Mouse (Mus musculus) lung, embryonic 14.5 days (tissue): ENCODE results near the gene Msi2. TPM values are rescaled to one million over a fixed set of nuclear protein-coding genes. Genes with fewer than 3 reads are reported as not detected.

Experiments
- ATAC-seq: fragments of 200-750 bp; cut with Nextera tagmentation; 2 replicates; pipeline ENCODE4 v1.8.0; 2017; ENCODE audit warnings: mild to moderate bottlenecking, moderate TSS enrichment, moderate library complexity; ENCODE audit not compliant: insufficient read depth
- DNase-seq: peaks from one replicate; pipeline ENCODE4 v3.0.0-alpha.2; 2015
- H3K27ac ChIP-seq: fragments of 300-500 bp; sonication (generic); 2 replicates; pipeline ENCODE4 v1.5.1; 2014; ENCODE audit warnings: low read depth, mild to moderate bottlenecking, moderate library complexity
- H3K27me3 ChIP-seq: fragments of 300-500 bp; sonication (generic); 2 replicates; pipeline ENCODE4 v1.6.1; 2014; ENCODE audit warnings: low read length, control low read depth; ENCODE audit not compliant: insufficient read depth
- H3K36me3 ChIP-seq: fragments of 300-500 bp; sonication (generic); 2 replicates; pipeline ENCODE4 v1.6.1; 2014; ENCODE audit warnings: control low read depth; ENCODE audit not compliant: insufficient read depth
- H3K4me1 ChIP-seq: fragments of 300-500 bp; sonication (generic); 2 replicates; pipeline ENCODE4 v1.6.1; 2014; ENCODE audit warnings: antibody characterized with exemption, control low read depth; ENCODE audit not compliant: insufficient read depth
- H3K4me2 ChIP-seq: fragments of 300-500 bp; sonication (generic); 2 replicates; pipeline ENCODE4 v1.6.1; 2014; ENCODE audit warnings: mild to moderate bottlenecking
- H3K4me3 ChIP-seq: fragments of 300-500 bp; sonication (generic); 2 replicates; pipeline ENCODE4 v1.5.1; 2014; ENCODE audit warnings: low read depth, low read length
- H3K9ac ChIP-seq: fragments of 300-500 bp; sonication (generic); 2 replicates; pipeline ENCODE4 v1.6.1; 2014
- H3K9me3 ChIP-seq: fragments of 300-500 bp; sonication (generic); 2 replicates; pipeline ENCODE4 v1.6.1; 2016; ENCODE audit warnings: low read depth, low read length, control low read depth
- CTCF ChIP-seq: IDR thresholded peaks from 2 replicates; pipeline ENCODE4 v1.5.1; 2016; ENCODE audit warnings: antibody characterized with exemption, low read depth
- WGBS: fragments of 180-500 bp; shearing (Covaris S2); extraction: QIAGEN DNeasy Blood & Tissue Kit; methylation state at CpG from one replicate; pipeline ENCODE4 v1.1.7; 2014; 5-methylcytosine and 5-hydroxymethylcytosine counted together
- polyA plus RNA-seq: library from polyadenylated mRNA; unstranded; fragments of >200 nt; fragmentation: Nextera tagmentation; extraction: Ambion mirVana; gene quantifications from 2 replicates; pipeline ENCODE4 v1.2.1, GENCODE M21; 2014

The Msi2 gene
- polyA plus RNA-seq, 1 experiment from 2014 or later = 12.7 TPM

DNA sequence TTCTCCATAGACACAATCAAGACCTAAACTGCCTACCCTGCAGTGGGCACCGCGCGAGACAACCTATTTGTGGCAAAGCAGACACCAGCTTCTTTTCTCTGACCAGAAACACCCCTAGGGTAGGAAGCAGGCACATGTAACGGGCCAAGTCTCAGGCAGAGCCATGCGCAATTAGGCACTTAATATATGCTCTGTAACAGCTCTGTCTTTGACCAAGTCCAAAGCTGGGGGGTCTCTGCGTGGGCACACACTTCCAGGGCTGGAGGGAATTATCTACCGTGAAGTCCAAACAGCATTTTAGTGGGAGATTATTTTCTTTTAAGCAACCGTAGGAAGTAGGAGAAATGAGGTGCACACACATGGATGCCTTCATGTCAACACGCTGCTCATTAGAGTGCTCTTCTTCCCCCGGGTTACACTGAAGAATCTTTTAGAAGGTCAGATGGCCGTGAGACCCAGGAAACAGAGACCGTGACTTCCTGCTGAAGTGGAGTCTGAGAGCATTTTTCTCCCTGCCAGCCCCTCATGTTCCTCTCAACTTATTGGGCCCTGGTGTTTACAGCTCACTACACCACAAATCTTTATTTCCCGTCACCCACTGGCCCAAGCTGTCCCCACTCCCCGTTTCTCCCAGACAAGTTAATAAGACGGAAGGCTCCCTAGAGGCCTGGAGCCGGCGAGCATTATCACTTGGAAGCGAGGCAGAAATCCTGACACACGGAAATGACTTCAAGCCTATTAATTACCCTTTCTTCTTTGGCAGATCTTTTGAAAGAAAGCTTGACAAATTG is 258.2 kb downstream of the Msi2 start:
- Histone ChIP-seq H3K4me3 (no peak overlapping the region), H3K9ac (no peak overlapping the region), H3K27me3 (no peaks in the 10 kb centered on the region), H3K4me1 (peaks cover 27% of the 10 kb centered on the region), H3K27ac (peak overlapping the region; percentile 46; the same call in 1 of the 2 replicates), H3K9me3 (no peaks in the 10 kb centered on the region), H3K36me3 (0 out of 2 replicates have a peak, but pooled peaks cover 3% of the 10 kb centered on the region), H3K4me2 (no peak overlapping the region)
- 37% methylated on average over 19 of the region's 19 CpGs for WGBS
- no peak for TF ChIP-seq CTCF
- ATAC-seq = peak; percentile 67
- peak; percentile 67 for DNase-seq

DNA sequence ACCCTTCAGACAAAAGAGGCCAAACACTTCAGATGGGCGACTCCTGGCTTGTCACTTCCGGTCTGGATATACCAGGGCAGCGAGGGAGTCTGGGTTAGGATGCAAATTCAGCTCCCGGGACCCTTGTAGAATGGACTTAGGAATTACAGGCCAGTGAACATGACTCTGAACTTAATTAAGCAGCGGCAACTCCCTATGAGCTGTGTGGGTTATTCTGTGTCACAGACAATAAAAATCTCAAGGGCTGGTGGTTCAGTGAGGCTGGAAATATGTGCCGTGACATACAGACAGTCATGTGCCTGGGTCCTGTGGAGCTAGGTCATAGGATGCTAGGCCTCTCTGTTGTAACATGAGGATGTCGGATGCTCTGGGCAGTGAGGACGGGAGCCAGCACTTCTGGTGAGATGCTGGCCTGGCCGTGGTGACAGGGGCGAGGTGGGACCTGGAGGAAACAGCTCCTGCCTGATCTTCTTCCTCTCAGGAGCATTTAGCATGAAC is 261.0 kb downstream of the Msi2 start:
- DNase-seq (no peak), ATAC-seq (no peak)
- Histone ChIP-seq H3K4me2 (no peak overlapping the region), H3K9ac (no peak overlapping the region), H3K27me3 (no peaks in the 10 kb centered on the region), H3K9me3 (no peaks in the 10 kb centered on the region), H3K4me1 (peaks cover 19% of the 10 kb centered on the region), H3K36me3 (0 out of 2 replicates have a peak, but pooled peaks cover 3% of the 10 kb centered on the region), H3K4me3 (no peak overlapping the region), H3K27ac (no peak overlapping the region)
- 77% methylated on average over 10 of the region's 10 CpGs for WGBS
- TF ChIP-seq CTCF = no peak

GRCm38 (mm10) chr11:88454867-88455806 is 263.2 kb downstream of the Msi2 start:
- no peaks in the 10 kb centered on the region for H3K27me3 ChIP-seq
- no peak overlapping the region for H3K4me3 ChIP-seq
- no peak for TF ChIP-seq CTCF
- H3K27ac ChIP-seq = no peak overlapping the region
- no peaks in the 10 kb centered on the region for H3K9me3 ChIP-seq
- no peak overlapping the region for H3K9ac ChIP-seq
- H3K36me3 ChIP-seq = no peaks in the 10 kb centered on the region
- no peak overlapping the region for H3K4me2 ChIP-seq
- DNase-seq (peak; percentile 43), ATAC-seq (no peak)
- H3K4me1 ChIP-seq = peaks cover 12% of the 10 kb centered on the region; the same call in 1 of the 2 replicates
- WGBS = 44% methylated on average over 19 of the region's 19 CpGs

DNA sequence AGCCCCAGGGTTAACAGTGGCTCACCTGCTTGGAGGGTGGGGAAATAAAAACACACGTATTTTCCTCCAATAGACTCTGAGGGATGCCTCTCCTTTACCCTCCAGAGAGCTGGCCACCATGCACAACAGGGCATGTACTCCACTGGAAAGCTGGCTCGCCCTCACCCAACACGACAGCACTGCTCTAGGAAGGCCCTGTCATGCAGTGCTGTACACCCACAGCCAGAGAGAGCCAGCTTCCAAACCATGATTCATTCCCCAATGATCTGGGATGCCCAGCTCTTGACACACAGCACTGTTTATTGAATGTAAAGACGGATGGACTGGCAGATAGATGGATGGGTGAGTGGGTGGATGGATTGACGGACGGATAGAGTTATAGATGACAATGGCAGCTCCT is 269.1 kb downstream of the Msi2 start:
- ATAC-seq (no peak), DNase-seq (no peak)
- Histone ChIP-seq H3K27me3 (no peaks in the 10 kb centered on the region), H3K4me3 (no peak overlapping the region), H3K4me1 (no peaks in the 10 kb centered on the region), H3K9ac (no peak overlapping the region), H3K4me2 (no peak overlapping the region), H3K36me3 (no peaks in the 10 kb centered on the region), H3K27ac (no peak overlapping the region), H3K9me3 (no peaks in the 10 kb centered on the region)
- 82% methylated on average over 6 of the region's 6 CpGs for WGBS
- TF ChIP-seq CTCF = no peak

- Histone ChIP-seq H3K4me1 (no peaks in the 10 kb centered on the region), H3K9me3 (no peaks in the 10 kb centered on the region), H3K4me2 (no peak overlapping the region), H3K36me3 (no peaks in the 10 kb centered on the region), H3K27me3 (no peaks in the 10 kb centered on the region), H3K9ac (no peak overlapping the region), H3K4me3 (no peak overlapping the region), H3K27ac (no peak overlapping the region)
- DNase-seq (no peak), ATAC-seq (no peak)
- 49% methylated on average over 3 of the region's 3 CpGs for WGBS
- TF ChIP-seq CTCF = no peak
Measured at GRCm38 (mm10) chr11:88448571-88448970, 269.7 kb downstream of the Msi2 start.

DNA sequence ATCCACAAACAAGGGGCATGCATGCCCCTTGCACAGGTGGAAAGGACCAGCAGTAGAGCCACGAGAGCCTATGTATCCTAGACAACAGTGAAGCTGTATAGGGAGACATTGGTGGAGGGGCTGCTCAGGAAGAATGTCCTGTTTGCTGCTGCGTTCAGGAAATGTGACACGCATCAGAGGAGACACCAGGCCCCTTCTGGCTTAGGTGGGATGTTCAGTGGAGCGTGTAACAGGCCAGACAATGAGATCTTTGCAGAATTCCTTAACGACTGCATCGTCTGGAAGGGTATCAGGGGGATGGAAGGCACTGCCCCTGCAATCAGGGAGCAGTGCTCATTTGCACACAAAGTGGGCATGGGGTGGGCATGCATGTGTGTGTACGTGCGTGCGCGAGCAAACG is 271.0 kb downstream of the Msi2 start:
- no peak overlapping the region for H3K27ac ChIP-seq

GRCm38 (mm10) chr11:88443905-88444304 is 274.4 kb downstream of the Msi2 start:
- H3K36me3 ChIP-seq = no peaks in the 10 kb centered on the region
- H3K4me1 ChIP-seq = no peaks in the 10 kb centered on the region
- ATAC-seq = no peak
- no peak overlapping the region for H3K4me2 ChIP-seq
- H3K27me3 ChIP-seq = no peaks in the 10 kb centered on the region
- H3K9ac ChIP-seq = no peak overlapping the region
- no peak overlapping the region for H3K27ac ChIP-seq
- 86% methylated on average over 14 of the region's 14 CpGs for WGBS
- no peak for TF ChIP-seq CTCF
- no peaks in the 10 kb centered on the region for H3K9me3 ChIP-seq
- no peak for DNase-seq
- no peak overlapping the region for H3K4me3 ChIP-seq

More for the DNA sequence above, 271.0 kb downstream of the Msi2 start:
- Histone ChIP-seq H3K36me3 (no peaks in the 10 kb centered on the region), H3K4me1 (no peaks in the 10 kb centered on the region), H3K9me3 (no peaks in the 10 kb centered on the region), H3K27me3 (no peaks in the 10 kb centered on the region), H3K4me3 (no peak overlapping the region), H3K4me2 (no peak overlapping the region), H3K9ac (no peak overlapping the region)
- ATAC-seq = no peak
- WGBS = 86% methylated on average over 11 of the region's 11 CpGs
- DNase-seq = no peak
- no peak for TF ChIP-seq CTCF
